Mouse (Mus musculus): ENCODE measurements around the gene Klhl23. TPM values are rescaled to one million over a fixed set of nuclear protein-coding genes. Genes with fewer than 3 reads are reported as not detected.

The Klhl23 gene
- polyA plus RNA-seq, 1 experiment from 2014 or later: 5.6 TPM

GRCm38 (mm10) chr2:69860972-69861452 is 39.3 kb downstream of the Klhl23 start:
- Histone ChIP-seq H3K4me2 (ENCODE audit: low read depth, low read length) (peak overlapping the region; percentile 90), H3K27me3 (ENCODE audit: insufficient read depth, low read length) (no peaks in the 10 kb centered on the region), H3K9ac (replicated peaks) (peak overlapping the region; percentile 100), H3K4me3 (ENCODE audit: low read depth, low read length) (peak overlapping the region; percentile 99), H3K4me1 (ENCODE audit: insufficient read depth) (peaks cover 11% of the 10 kb centered on the region), H3K27ac (ENCODE audit: low read depth) (peak overlapping the region; percentile 96), H3K9me3 (ENCODE audit: low read length) (no peaks in the 10 kb centered on the region), H3K36me3 (replicated peaks; ENCODE audit: insufficient read depth, low read length) (peaks cover 7% of the 10 kb centered on the region)
- TF ChIP-seq EP300 (IDR thresholded peaks at IDR 0.05; ENCODE audit: low read depth): no peak
- no peak for TF ChIP-seq CTCF (IDR thresholded peaks at IDR 0.05; ENCODE audit: low read depth)
- peak; percentile 54 for ATAC-seq
- DNase-seq: peak; percentile 46
- WGBS (ENCODE audit: insufficient replicate concordance): 5% methylated on average over 13 of the region's 13 CpGs

GRCm38 (mm10) chr2:69861485-69862091 is 39.8 kb downstream of the Klhl23 start, which contains the start of gene Ssb:
Gene Ssb, plus strand, starts transcription at chr2:69861562.
- Histone ChIP-seq H3K27me3 (ENCODE audit: insufficient read depth, low read length) (no peaks in the 10 kb centered on the region), H3K9ac (replicated peaks) (peak within 1 kb of the TSS; percentile 100), H3K4me1 (ENCODE audit: insufficient read depth) (peaks cover 11% of the 10 kb centered on the region), H3K36me3 (replicated peaks; ENCODE audit: insufficient read depth, low read length) (peaks cover 11% of the 10 kb centered on the region), H3K27ac (ENCODE audit: low read depth) (peak within 1 kb of the TSS; percentile 96), H3K4me3 (ENCODE audit: low read depth, low read length) (peak within 1 kb of the TSS; percentile 99), H3K9me3 (ENCODE audit: low read length) (no peaks in the 10 kb centered on the region), H3K4me2 (ENCODE audit: low read depth, low read length) (peak within 1 kb of the TSS; percentile 90)
- TF ChIP-seq EP300 (IDR thresholded peaks at IDR 0.05; ENCODE audit: low read depth) (no peak), CTCF (IDR thresholded peaks at IDR 0.05; ENCODE audit: low read depth) (no peak)
- under 1% methylated on average over 66 of the region's 66 CpGs for WGBS (ENCODE audit: insufficient replicate concordance)
- peak; percentile 95 for DNase-seq
- ATAC-seq: peak; percentile 97

- no peaks in the 10 kb centered on the region for H3K9me3 ChIP-seq (ENCODE audit: low read length)
- TF ChIP-seq EP300 (IDR thresholded peaks at IDR 0.05; ENCODE audit: low read depth) (no peak), CTCF (IDR thresholded peaks at IDR 0.05; ENCODE audit: low read depth) (no peak)
- no peaks in the 10 kb centered on the region for H3K27me3 ChIP-seq (ENCODE audit: insufficient read depth, low read length)
- peak overlapping the region; percentile 96 for H3K27ac ChIP-seq (ENCODE audit: low read depth)
- DNase-seq (no peak), ATAC-seq (no peak; the same call in 1 of the 2 replicates)
- H3K4me1 ChIP-seq (ENCODE audit: insufficient read depth): peaks cover 11% of the 10 kb centered on the region
- WGBS (ENCODE audit: insufficient replicate concordance): 3% methylated on average over 13 of the region's 13 CpGs
- peak overlapping the region; percentile 100 for H3K9ac ChIP-seq (replicated peaks)
- peaks cover 14% of the 10 kb centered on the region for H3K36me3 ChIP-seq (replicated peaks; ENCODE audit: insufficient read depth, low read length)
- peak overlapping the region; percentile 90 for H3K4me2 ChIP-seq (ENCODE audit: low read depth, low read length)
- H3K4me3 ChIP-seq (ENCODE audit: low read depth, low read length): peak overlapping the region; percentile 99
Observed at GRCm38 (mm10) chr2:69862117-69862657, 40.4 kb downstream of the Klhl23 start.

GRCm38 (mm10) chr2:69883990-69884391 is 62.2 kb downstream of the Klhl23 start:
- Histone ChIP-seq H3K9ac (replicated peaks) (peak overlapping the region; percentile 88; the same call in 1 of the 2 replicates), H3K27ac (ENCODE audit: low read depth) (peak overlapping the region; percentile 79; the same call in 1 of the 2 replicates), H3K36me3 (replicated peaks; ENCODE audit: insufficient read depth, low read length) (peaks cover 7% of the 10 kb centered on the region; the same call in 1 of the 2 replicates), H3K27me3 (ENCODE audit: insufficient read depth, low read length) (no peaks in the 10 kb centered on the region), H3K4me3 (ENCODE audit: low read depth, low read length) (peak overlapping the region; percentile 82), H3K9me3 (ENCODE audit: low read length) (no peaks in the 10 kb centered on the region), H3K4me2 (ENCODE audit: low read depth, low read length) (peak overlapping the region; percentile 75), H3K4me1 (ENCODE audit: insufficient read depth) (peaks cover 8% of the 10 kb centered on the region)
- TF ChIP-seq EP300 (IDR thresholded peaks at IDR 0.05; ENCODE audit: low read depth) (no peak), CTCF (IDR thresholded peaks at IDR 0.05; ENCODE audit: low read depth) (peak; percentile 63)
- ATAC-seq (no peak), DNase-seq (no peak)
- 53% methylated on average over 2 of the region's 2 CpGs for WGBS (ENCODE audit: insufficient replicate concordance)

GRCm38 (mm10) chr2:69884581-69884980 is 62.8 kb downstream of the Klhl23 start:
- no peak for ATAC-seq
- Histone ChIP-seq H3K4me3 (ENCODE audit: low read depth, low read length) (peak overlapping the region; percentile 82), H3K27me3 (ENCODE audit: insufficient read depth, low read length) (no peaks in the 10 kb centered on the region), H3K4me1 (ENCODE audit: insufficient read depth) (peaks cover 8% of the 10 kb centered on the region), H3K27ac (ENCODE audit: low read depth) (peak overlapping the region; percentile 79), H3K9ac (replicated peaks) (peak overlapping the region; percentile 88), H3K36me3 (replicated peaks; ENCODE audit: insufficient read depth, low read length) (peaks cover 7% of the 10 kb centered on the region; the same call in 1 of the 2 replicates), H3K4me2 (ENCODE audit: low read depth, low read length) (peak overlapping the region; percentile 75), H3K9me3 (ENCODE audit: low read length) (no peaks in the 10 kb centered on the region)
- DNase-seq: no peak
- 23% methylated on average over 6 of the region's 6 CpGs for WGBS (ENCODE audit: insufficient replicate concordance)
- TF ChIP-seq CTCF (IDR thresholded peaks at IDR 0.05; ENCODE audit: low read depth) (no peak), EP300 (IDR thresholded peaks at IDR 0.05; ENCODE audit: low read depth) (no peak)

DNA sequence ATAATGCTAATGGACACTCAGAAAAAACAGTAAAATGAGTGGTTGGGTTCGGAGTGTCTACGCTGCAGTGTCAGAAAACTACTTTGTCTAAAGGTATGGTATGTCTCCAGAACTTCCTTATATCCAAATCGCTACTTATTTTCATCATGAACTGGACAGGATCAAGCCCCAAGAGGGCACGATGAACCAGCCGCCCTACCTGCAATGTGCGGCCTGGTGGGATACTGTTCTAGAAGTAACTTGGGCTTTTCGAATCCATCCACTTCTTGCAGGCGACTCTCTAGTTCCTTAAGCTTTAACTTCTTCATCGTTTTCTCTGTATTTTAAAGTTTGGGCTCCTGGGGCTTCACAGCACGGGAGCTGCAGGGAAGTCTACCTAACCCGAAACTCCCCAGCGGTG is 63.3 kb downstream of the Klhl23 start:
- Histone ChIP-seq H3K4me2 (ENCODE audit: low read depth, low read length) (peak overlapping the region; percentile 75), H3K27ac (ENCODE audit: low read depth) (peak overlapping the region; percentile 79), H3K4me3 (ENCODE audit: low read depth, low read length) (peak overlapping the region; percentile 82), H3K27me3 (ENCODE audit: insufficient read depth, low read length) (no peaks in the 10 kb centered on the region), H3K9ac (replicated peaks) (peak overlapping the region; percentile 88), H3K9me3 (ENCODE audit: low read length) (no peaks in the 10 kb centered on the region), H3K36me3 (replicated peaks; ENCODE audit: insufficient read depth, low read length) (0 out of 2 replicates have a peak, but pooled peaks cover 3% of the 10 kb centered on the region), H3K4me1 (ENCODE audit: insufficient read depth) (peaks cover 8% of the 10 kb centered on the region)
- DNase-seq (no peak), ATAC-seq (peak; percentile 52)
- 5% methylated on average over 12 of the region's 12 CpGs for WGBS (ENCODE audit: insufficient replicate concordance)
- TF ChIP-seq EP300 (IDR thresholded peaks at IDR 0.05; ENCODE audit: low read depth): no peak
- TF ChIP-seq CTCF (IDR thresholded peaks at IDR 0.05; ENCODE audit: low read depth): no peak

Measured in liver, postnatal 0 days (tissue).